Mouse (Mus musculus): ENCODE measurements around the gene Sobp.

GRCm38 (mm10) chr10:43174326-43175155 is at the start of gene Sobp, which contains the start of gene 9030612E09Rik:
- no peak for TF ChIP-seq CTCF (IDR thresholded peaks at IDR 0.05; ENCODE audit: low read depth, low read length)
- TF ChIP-seq GATA1 (IDR thresholded peaks at IDR 0.05; ENCODE audit: borderline replicate concordance, low read length) = no peak
- TF ChIP-seq TAL1 (conservative IDR thresholded peaks at IDR 0.05; ENCODE audit: low read depth, low read length) = no peak
